Mouse (Mus musculus): ENCODE measurements around the gene Ppp1r21. TPM values are rescaled to one million over a fixed set of nuclear protein-coding genes. Genes with fewer than 3 reads are reported as not detected.

Gene Ppp1r21
- polyA plus RNA-seq, 1 experiment from 2014 or later: 24.0 TPM

GRCm38 (mm10) chr17:88609361-88609760 is 79.4 kb downstream of the Ppp1r21 start:
- no peaks in the 10 kb centered on the region for H3K9me3 ChIP-seq (ENCODE audit: control insufficient read depth, low read length)
- H3K36me3 ChIP-seq (ENCODE audit: control insufficient read depth, insufficient read depth, low read length): no peaks in the 10 kb centered on the region
- H3K9ac ChIP-seq (ENCODE audit: low read length): no peak overlapping the region
- DNase-seq (ENCODE audit: low spot score, missing footprints): no peak
- H3K4me3 ChIP-seq (ENCODE audit: low read depth, low read length): no peak overlapping the region
- no peak overlapping the region for H3K4me2 ChIP-seq
- no peaks in the 10 kb centered on the region for H3K27me3 ChIP-seq (ENCODE audit: control insufficient read depth, insufficient read depth, low read length)
- 80% methylated on average over 15 of the region's 15 CpGs for WGBS
- ATAC-seq (ENCODE audit: low FRiP score): no peak
- H3K4me1 ChIP-seq (ENCODE audit: control insufficient read depth, insufficient read depth, low read length): no peaks in the 10 kb centered on the region
- H3K27ac ChIP-seq (ENCODE audit: low read depth, low read length): no peak overlapping the region

- Histone ChIP-seq H3K36me3 (ENCODE audit: control insufficient read depth, insufficient read depth, low read length) (no peaks in the 10 kb centered on the region), H3K9ac (ENCODE audit: low read length) (no peak overlapping the region), H3K27ac (ENCODE audit: low read depth, low read length) (no peak overlapping the region), H3K4me2 (no peak overlapping the region), H3K9me3 (ENCODE audit: control insufficient read depth, low read length) (no peaks in the 10 kb centered on the region), H3K4me3 (ENCODE audit: low read depth, low read length) (no peak overlapping the region), H3K4me1 (ENCODE audit: control insufficient read depth, insufficient read depth, low read length) (no peaks in the 10 kb centered on the region), H3K27me3 (ENCODE audit: control insufficient read depth, insufficient read depth, low read length) (no peaks in the 10 kb centered on the region)
- WGBS: 89% methylated on average over 2 of the region's 2 CpGs
- ATAC-seq (ENCODE audit: low FRiP score) (no peak), DNase-seq (ENCODE audit: low spot score, missing footprints) (no peak)
Observed at GRCm38 (mm10) chr17:88611057-88611456, 81.1 kb downstream of the Ppp1r21 start.

GRCm38 (mm10) chr17:88613172-88613571 is 83.3 kb downstream of the Ppp1r21 start:
- DNase-seq (ENCODE audit: low spot score, missing footprints) (no peak), ATAC-seq (ENCODE audit: low FRiP score) (no peak)
- H3K36me3 ChIP-seq (ENCODE audit: control insufficient read depth, insufficient read depth, low read length): no peaks in the 10 kb centered on the region
- H3K27ac ChIP-seq (ENCODE audit: low read depth, low read length): no peak overlapping the region
- H3K4me3 ChIP-seq (ENCODE audit: low read depth, low read length): no peak overlapping the region
- H3K9ac ChIP-seq (ENCODE audit: low read length): no peak overlapping the region
- WGBS: 61% methylated on average over 6 of the region's 6 CpGs
- H3K27me3 ChIP-seq (ENCODE audit: control insufficient read depth, insufficient read depth, low read length): no peaks in the 10 kb centered on the region
- no peaks in the 10 kb centered on the region for H3K9me3 ChIP-seq (ENCODE audit: control insufficient read depth, low read length)
- H3K4me1 ChIP-seq (ENCODE audit: control insufficient read depth, insufficient read depth, low read length): no peaks in the 10 kb centered on the region
- H3K4me2 ChIP-seq: no peak overlapping the region

- Histone ChIP-seq H3K9me3 (ENCODE audit: control insufficient read depth, low read length) (no peaks in the 10 kb centered on the region), H3K4me2 (no peak overlapping the region), H3K27me3 (ENCODE audit: control insufficient read depth, insufficient read depth, low read length) (no peaks in the 10 kb centered on the region), H3K4me1 (ENCODE audit: control insufficient read depth, insufficient read depth, low read length) (no peaks in the 10 kb centered on the region), H3K9ac (ENCODE audit: low read length) (no peak overlapping the region), H3K36me3 (ENCODE audit: control insufficient read depth, insufficient read depth, low read length) (no peaks in the 10 kb centered on the region), H3K4me3 (ENCODE audit: low read depth, low read length) (no peak overlapping the region), H3K27ac (ENCODE audit: low read depth, low read length) (no peak overlapping the region)
- 86% methylated on average over 3 of the region's 3 CpGs for whole genome bisulfite sequencing
- DNase-seq (ENCODE audit: low spot score, missing footprints): no peak
- ATAC-seq (ENCODE audit: low FRiP score): no peak
Observed at GRCm38 (mm10) chr17:88613721-88614120, 83.8 kb downstream of the Ppp1r21 start.

DNA sequence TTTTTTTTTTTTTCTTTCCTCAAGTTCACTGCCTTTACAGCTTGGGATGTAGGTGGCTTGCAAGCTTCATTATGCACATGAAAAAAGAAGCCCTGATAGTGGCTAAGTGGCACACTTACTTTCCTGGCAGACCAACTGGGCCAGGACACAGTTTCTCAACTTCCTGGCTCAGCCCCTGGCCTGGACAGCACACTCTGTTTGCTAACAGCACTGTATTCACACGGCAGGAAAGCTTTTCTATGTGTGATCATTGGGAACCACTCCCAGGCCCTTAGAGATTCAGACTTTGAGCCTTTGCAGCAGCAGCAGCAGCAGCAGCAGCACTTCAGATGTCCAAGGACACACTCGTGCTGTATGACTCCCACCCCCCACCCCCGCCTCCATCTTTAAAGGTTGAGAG is 84.3 kb downstream of the Ppp1r21 start:
- H3K9me3 ChIP-seq (ENCODE audit: control insufficient read depth, low read length): no peaks in the 10 kb centered on the region
- no peaks in the 10 kb centered on the region for H3K36me3 ChIP-seq (ENCODE audit: control insufficient read depth, insufficient read depth, low read length)
- ATAC-seq (ENCODE audit: low FRiP score) (no peak), DNase-seq (ENCODE audit: low spot score, missing footprints) (no peak)
- H3K4me2 ChIP-seq: no peak overlapping the region
- WGBS: 71% methylated on average over 3 of the region's 3 CpGs
- no peak overlapping the region for H3K4me3 ChIP-seq (ENCODE audit: low read depth, low read length)
- no peak overlapping the region for H3K9ac ChIP-seq (ENCODE audit: low read length)
- H3K27ac ChIP-seq (ENCODE audit: low read depth, low read length): no peak overlapping the region
- no peaks in the 10 kb centered on the region for H3K4me1 ChIP-seq (ENCODE audit: control insufficient read depth, insufficient read depth, low read length)
- no peaks in the 10 kb centered on the region for H3K27me3 ChIP-seq (ENCODE audit: control insufficient read depth, insufficient read depth, low read length)

DNA sequence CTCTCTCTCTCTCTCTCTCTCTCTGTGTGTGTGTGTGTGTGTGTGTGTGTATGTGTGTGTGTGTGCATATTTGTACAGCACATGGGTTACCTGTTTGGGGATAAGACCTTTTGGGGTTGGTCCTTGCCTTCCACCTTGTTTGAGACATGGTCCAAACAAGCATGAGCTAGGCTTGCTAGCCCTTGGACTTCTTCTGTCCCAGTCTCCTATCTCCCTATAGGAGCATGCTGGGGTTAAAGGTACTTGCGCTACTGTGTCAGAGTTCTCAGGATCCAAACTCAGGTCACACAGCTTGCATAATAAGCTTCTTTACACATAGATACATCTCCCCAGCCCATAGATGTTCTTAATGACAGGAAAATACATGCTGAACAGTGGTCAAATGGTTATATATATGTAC is 84.8 kb downstream of the Ppp1r21 start:
- no peaks in the 10 kb centered on the region for H3K36me3 ChIP-seq (ENCODE audit: control insufficient read depth, insufficient read depth, low read length)
- H3K27ac ChIP-seq (ENCODE audit: low read depth, low read length): no peak overlapping the region
- 97% methylated on average over 1 of the region's 1 CpGs for WGBS
- no peak overlapping the region for H3K4me3 ChIP-seq (ENCODE audit: low read depth, low read length)
- H3K9me3 ChIP-seq (ENCODE audit: control insufficient read depth, low read length): no peaks in the 10 kb centered on the region
- H3K4me1 ChIP-seq (ENCODE audit: control insufficient read depth, insufficient read depth, low read length): no peaks in the 10 kb centered on the region
- no peaks in the 10 kb centered on the region for H3K27me3 ChIP-seq (ENCODE audit: control insufficient read depth, insufficient read depth, low read length)
- no peak for ATAC-seq (ENCODE audit: low FRiP score)
- DNase-seq (ENCODE audit: low spot score, missing footprints): no peak
- no peak overlapping the region for H3K4me2 ChIP-seq
- no peak overlapping the region for H3K9ac ChIP-seq (ENCODE audit: low read length)

DNA sequence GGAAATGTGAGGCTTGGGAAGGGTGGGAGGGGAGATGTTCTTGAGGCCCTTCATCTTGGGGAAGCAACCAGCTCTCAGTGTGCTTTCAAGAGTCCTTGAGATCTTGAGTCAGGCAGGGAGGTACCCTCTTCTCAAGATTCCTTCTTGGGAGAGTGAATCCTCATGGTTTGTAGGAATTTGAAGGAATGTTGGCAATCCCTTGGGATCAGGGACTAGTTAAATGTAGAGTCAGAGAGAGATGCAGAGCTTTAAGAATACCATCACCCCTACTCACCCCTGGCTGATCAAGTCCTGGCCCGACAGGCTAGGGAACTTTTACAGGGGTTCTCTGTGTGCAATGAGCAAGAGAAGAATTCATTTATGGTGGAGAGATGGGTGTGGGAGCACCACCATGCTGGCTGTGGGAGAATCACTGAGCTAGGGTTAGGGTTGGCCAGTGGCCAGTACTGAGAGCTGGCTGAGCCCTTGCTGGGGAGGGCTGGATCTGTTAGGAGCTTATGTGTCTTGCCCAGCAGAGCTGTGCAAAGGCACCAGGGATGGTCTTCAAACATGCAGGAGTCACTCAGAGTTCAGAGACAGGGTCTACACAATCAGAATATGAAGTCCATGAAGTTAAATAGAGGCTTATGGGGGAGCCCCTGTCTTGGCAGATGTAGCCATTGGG is 85.7 kb downstream of the Ppp1r21 start:
- Histone ChIP-seq H3K27ac (ENCODE audit: low read depth, low read length) (no peak overlapping the region), H3K9ac (ENCODE audit: low read length) (no peak overlapping the region), H3K4me3 (ENCODE audit: low read depth, low read length) (no peak overlapping the region), H3K27me3 (ENCODE audit: control insufficient read depth, insufficient read depth, low read length) (no peaks in the 10 kb centered on the region), H3K9me3 (ENCODE audit: control insufficient read depth, low read length) (no peaks in the 10 kb centered on the region), H3K4me1 (ENCODE audit: control insufficient read depth, insufficient read depth, low read length) (no peaks in the 10 kb centered on the region), H3K4me2 (no peak overlapping the region), H3K36me3 (ENCODE audit: control insufficient read depth, insufficient read depth, low read length) (no peaks in the 10 kb centered on the region)
- ATAC-seq (ENCODE audit: low FRiP score) (no peak), DNase-seq (ENCODE audit: low spot score, missing footprints) (no peak)
- WGBS: 97% methylated on average over 1 of the region's 1 CpGs

DNA sequence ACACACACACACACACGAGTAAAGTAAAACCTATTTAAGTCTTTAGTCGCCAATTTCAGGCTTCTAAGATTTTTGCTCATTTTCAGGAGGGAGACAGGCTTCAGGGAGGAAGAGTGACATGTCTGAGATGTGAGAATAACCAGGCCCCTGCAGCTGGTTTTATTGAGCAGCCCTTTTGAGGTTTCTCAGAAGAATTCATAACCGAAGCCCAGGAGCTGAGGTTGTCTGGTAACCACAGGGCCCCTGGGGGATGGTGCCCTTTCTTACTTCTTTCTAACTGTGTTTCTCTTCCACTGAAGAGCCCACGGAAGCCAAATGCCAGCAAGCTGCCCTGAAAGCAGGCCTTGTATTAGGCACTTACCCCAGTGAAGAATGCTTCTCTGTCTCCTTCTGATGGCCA is 91.0 kb downstream of the Ppp1r21 start:
- H3K9ac ChIP-seq (ENCODE audit: low read length): no peak overlapping the region
- 89% methylated on average over 4 of the region's 4 CpGs for WGBS
- DNase-seq (ENCODE audit: low spot score, missing footprints) (no peak), ATAC-seq (ENCODE audit: low FRiP score) (no peak)
- no peaks in the 10 kb centered on the region for H3K36me3 ChIP-seq (ENCODE audit: control insufficient read depth, insufficient read depth, low read length)
- no peak overlapping the region for H3K27ac ChIP-seq (ENCODE audit: low read depth, low read length)
- no peak overlapping the region for H3K4me3 ChIP-seq (ENCODE audit: low read depth, low read length)
- no peak overlapping the region for H3K4me2 ChIP-seq
- no peaks in the 10 kb centered on the region for H3K9me3 ChIP-seq (ENCODE audit: control insufficient read depth, low read length)
- H3K4me1 ChIP-seq (ENCODE audit: control insufficient read depth, insufficient read depth, low read length): no peaks in the 10 kb centered on the region
- no peaks in the 10 kb centered on the region for H3K27me3 ChIP-seq (ENCODE audit: control insufficient read depth, insufficient read depth, low read length)

DNA sequence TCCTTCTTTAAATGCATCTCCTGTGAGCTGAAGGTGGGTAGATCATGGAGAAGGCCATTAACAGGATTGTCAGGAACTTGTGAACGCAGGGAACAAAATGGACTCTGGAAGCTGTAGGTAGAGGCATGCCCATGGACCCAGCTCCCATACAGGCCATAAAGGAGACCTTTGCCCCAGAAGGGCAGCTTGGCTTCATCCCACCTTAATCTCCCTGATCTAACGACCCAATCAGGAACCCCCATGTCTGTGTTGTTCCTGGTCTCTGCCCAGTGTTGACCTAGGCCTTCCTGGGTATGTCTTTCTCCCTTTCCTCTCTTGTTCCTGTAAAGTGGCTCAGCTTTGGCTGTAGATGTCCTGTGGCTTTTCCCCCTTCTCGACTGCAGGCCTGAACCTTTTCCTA is 91.5 kb downstream of the Ppp1r21 start:
- DNase-seq (ENCODE audit: low spot score, missing footprints): no peak
- Histone ChIP-seq H3K9me3 (ENCODE audit: control insufficient read depth, low read length) (no peaks in the 10 kb centered on the region), H3K27me3 (ENCODE audit: control insufficient read depth, insufficient read depth, low read length) (no peaks in the 10 kb centered on the region), H3K4me3 (ENCODE audit: low read depth, low read length) (no peak overlapping the region), H3K4me2 (no peak overlapping the region), H3K4me1 (ENCODE audit: control insufficient read depth, insufficient read depth, low read length) (peaks cover 1% of the 10 kb centered on the region; the same call in 1 of the 2 replicates), H3K36me3 (ENCODE audit: control insufficient read depth, insufficient read depth, low read length) (no peaks in the 10 kb centered on the region), H3K27ac (ENCODE audit: low read depth, low read length) (no peak overlapping the region), H3K9ac (ENCODE audit: low read length) (no peak overlapping the region)
- no peak for ATAC-seq (ENCODE audit: low FRiP score)
- WGBS: 89% methylated on average over 3 of the region's 3 CpGs

Data from midbrain, embryonic 11.5 days (tissue).